Comparison of ENCODE assay signal across 9 mouse cellular contexts in the genomic region with DNA sequence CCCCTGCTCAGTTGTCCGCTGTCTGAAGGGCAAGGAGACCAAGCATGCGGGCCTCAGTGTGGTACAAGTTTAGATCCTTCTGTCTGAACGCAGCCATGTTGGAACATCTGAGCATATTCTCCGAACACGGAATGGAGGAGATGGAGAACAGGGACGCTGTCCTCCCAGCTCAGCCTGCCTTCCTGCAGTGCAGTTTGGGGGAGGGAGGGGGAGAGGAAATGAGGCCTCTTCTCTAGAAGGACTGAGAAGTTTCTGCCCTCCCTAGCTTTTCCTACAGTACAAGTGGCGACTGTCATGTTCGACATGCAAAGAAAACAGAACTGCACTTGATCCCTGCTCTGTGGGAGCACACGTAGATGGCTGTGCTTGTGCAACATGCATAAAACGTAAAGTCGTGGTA.
DNase-seq lines count a peak whose midpoint lies in the region; ATAC-seq lines count a peak whose summit lies in the region.
"Had no signal": no experiment of that assay in that cellular context is flagged by ENCODE, and none has a peak within 500 bp of the region (broad histone marks: within the 10 kb centered on the region; RNA-seq: fewer than 3 reads in every experiment).

No protein-coding gene starts in this region.

- H3K4me3 ChIP-seq in heart, embryonic 15.5 days: peak overlapping the region; percentile 19
- no peak overlapping the region for H3K4me3 ChIP-seq in forebrain, embryonic 16.5 days (replicated peaks; ENCODE audit: low read length)
- H3K4me3 ChIP-seq in liver, embryonic 11.5 days (ENCODE audit: low read depth, low read length): no peak overlapping the region

- H3K9me3 ChIP-seq in heart, embryonic 15.5 days (replicated peaks): no peaks in the 10 kb centered on the region
- H3K9me3 ChIP-seq in forebrain, embryonic 16.5 days (ENCODE audit: control insufficient read depth, low read length): no peaks in the 10 kb centered on the region
- no peaks in the 10 kb centered on the region for H3K9me3 ChIP-seq in liver, embryonic 11.5 days (ENCODE audit: control insufficient read depth, low read length)

- H3K27ac ChIP-seq in heart, embryonic 15.5 days: no peak overlapping the region
- no peak overlapping the region for H3K27ac ChIP-seq in forebrain, embryonic 16.5 days (ENCODE audit: low read length)
- H3K27ac ChIP-seq in liver, embryonic 11.5 days (ENCODE audit: low read depth, low read length): no peak overlapping the region

- no peak for DNase-seq in heart, adult 8-10 months (ENCODE audit: low spot score)
- DNase-seq in R1 (ENCODE audit: low read depth, low spot score) (peak; percentile 81), adipocyte (ENCODE audit: low spot score) (no peak)
- peak; percentile 40 for DNase-seq in liver, embryonic 11.5 days (ENCODE audit: low spot score)
- DNase-seq in spleen, adult 12 weeks (ENCODE audit: low spot score): no peak
- no peak for DNase-seq in cerebellum, postnatal 25 days
- DNase-seq: adrenal gland, postnatal 14 days had no signal

- peaks cover 16% of the 10 kb centered on the region for H3K4me1 ChIP-seq in heart, embryonic 15.5 days (replicated peaks)
- peaks cover 4% of the 10 kb centered on the region; the same call in 1 of the 2 replicates for H3K4me1 ChIP-seq in forebrain, embryonic 16.5 days (replicated peaks; ENCODE audit: control insufficient read depth, insufficient read depth, low read length)
- H3K4me1 ChIP-seq in liver, embryonic 11.5 days (replicated peaks; ENCODE audit: control insufficient read depth, insufficient read depth, low read length): no peaks in the 10 kb centered on the region

- WGBS in heart, embryonic 15.5 days: 40% methylated on average over 11 of the region's 11 CpGs
- 54% methylated on average over 11 of the region's 11 CpGs for WGBS in forebrain, embryonic 16.5 days
- 37% methylated on average over 11 of the region's 11 CpGs for WGBS in liver, embryonic 11.5 days

- H3K27me3 ChIP-seq in heart, embryonic 15.5 days: peaks cover 11% of the 10 kb centered on the region; the same call in 1 of the 2 replicates
- no peaks in the 10 kb centered on the region for H3K27me3 ChIP-seq in forebrain, embryonic 16.5 days (replicated peaks; ENCODE audit: control insufficient read depth, insufficient read depth, low read length)
- no peaks in the 10 kb centered on the region for H3K27me3 ChIP-seq in liver, embryonic 11.5 days (replicated peaks; ENCODE audit: control insufficient read depth, insufficient read depth, low read length)

- no peaks in the 10 kb centered on the region for H3K36me3 ChIP-seq in heart, embryonic 15.5 days
- no peaks in the 10 kb centered on the region for H3K36me3 ChIP-seq in forebrain, embryonic 16.5 days (ENCODE audit: control insufficient read depth, insufficient read depth)
- no peaks in the 10 kb centered on the region for H3K36me3 ChIP-seq in liver, embryonic 11.5 days (ENCODE audit: control insufficient read depth, insufficient read depth, low read length)

- H3K9ac ChIP-seq in heart, embryonic 15.5 days: no peak overlapping the region
- no peak overlapping the region for H3K9ac ChIP-seq in forebrain, embryonic 16.5 days (replicated peaks; ENCODE audit: low read depth, low read length)
- H3K9ac ChIP-seq in liver, embryonic 11.5 days (ENCODE audit: low read depth, low read length): no peak overlapping the region

- peak overlapping the region; percentile 52 for H3K4me2 ChIP-seq in heart, embryonic 15.5 days
- 0 out of 2 replicates have a peak overlapping the region, but pooled peaks have one; percentile 1 for H3K4me2 ChIP-seq in forebrain, embryonic 16.5 days (ENCODE audit: low read length)
- peak overlapping the region; percentile 33 for H3K4me2 ChIP-seq in liver, embryonic 11.5 days

- ATAC-seq in heart, embryonic 15.5 days (replicated peaks; ENCODE audit: insufficient number of reproducible peaks, insufficient read depth, low FRiP score, low read depth): no peak
- peak; percentile 28; the same call in 1 of the 2 replicates for ATAC-seq in forebrain, embryonic 16.5 days
- peak; percentile 51; the same call in 1 of the 2 replicates for ATAC-seq in liver, embryonic 11.5 days (replicated peaks; ENCODE audit: low FRiP score)

Comparison
In these comparisons a context has a peak if more than half of its experiments do, and no peak if none do; other contexts are left out.
1. H3K4me2 ChIP-seq: peak in every context shown above with its lines; median percentile 52 in heart, embryonic 15.5 days; 33 in liver, embryonic 11.5 days; 1 in forebrain, embryonic 16.5 days.
2. DNase-seq: peak in R1 (single experiment) and liver, embryonic 11.5 days (single experiment); none in heart, adult 8-10 months (single experiment), spleen, adult 12 weeks (single experiment), adipocyte (single experiment) and cerebellum, postnatal 25 days (0 of 2).